24 mouse cellular contexts compared by ENCODE assay signal in genomic region chr16:25181939-25182338, GRCm38 (mm10).
DNase-seq lines count a peak whose midpoint lies in the region; ATAC-seq lines count a peak whose summit lies in the region.
"Had no signal": no experiment of that assay in that cellular context is flagged by ENCODE, and none has a peak within 500 bp of the region (broad histone marks: within the 10 kb centered on the region; RNA-seq: fewer than 3 reads in every experiment).

No protein-coding gene starts in this region.

- H3K27me3 ChIP-seq in forebrain, embryonic 14.5 days (replicated peaks; ENCODE audit: control insufficient read depth, insufficient read depth, low read length) = no peaks in the 10 kb centered on the region
- H3K27me3 ChIP-seq in forebrain, embryonic 11.5 days (ENCODE audit: control insufficient read depth, insufficient read depth, low read length) = no peaks in the 10 kb centered on the region
- no peaks in the 10 kb centered on the region for H3K27me3 ChIP-seq in midbrain, embryonic 10.5 days (ENCODE audit: low read depth, poor library complexity, severe bottlenecking)
- H3K27me3 ChIP-seq: forebrain, embryonic 13.5 days; heart, embryonic 13.5 days; hindbrain, embryonic 13.5 days; limb, embryonic 13.5 days; liver, embryonic 13.5 days; neural tube, embryonic 13.5 days; stomach, embryonic 15.5 days had no signal

- DNase-seq in forebrain, embryonic 14.5 days (ENCODE audit: low spot score) = peak; percentile 41
- DNase-seq in forebrain, embryonic 11.5 days (ENCODE audit: low spot score) = no peak
- DNase-seq in 416B (ENCODE audit: low read depth) = peak; percentile 21
- peak; percentile 9 to 24 for DNase-seq in layer of hippocampus, postnatal 10 days (ENCODE audit: low spot score in 2 of 2)
- no peak for DNase-seq in midbrain, embryonic 10.5 days (ENCODE audit: low spot score)
- DNase-seq in thymus, postnatal 0 days (ENCODE audit: low spot score) = no peak
- DNase-seq: cerebellum, postnatal 36 days; kidney, postnatal 36 days; liver, embryonic 13.5 days; lung, embryonic 14.5 days; midbrain, embryonic 14.5 days; thymus, adult 2 months had no signal

- H3K4me2 ChIP-seq in forebrain, embryonic 14.5 days (ENCODE audit: low read length) = no peak overlapping the region
- no peak overlapping the region for H3K4me2 ChIP-seq in forebrain, embryonic 11.5 days (ENCODE audit: low read depth, low read length, severe bottlenecking)
- H3K4me2 ChIP-seq: forebrain, embryonic 13.5 days; heart, embryonic 13.5 days; hindbrain, embryonic 13.5 days; limb, embryonic 13.5 days; liver, embryonic 13.5 days; lung, embryonic 14.5 days; neural tube, embryonic 13.5 days; stomach, embryonic 15.5 days had no signal

- H3K27ac ChIP-seq in forebrain, embryonic 14.5 days (ENCODE audit: low read depth, low read length) = no peak overlapping the region
- no peak overlapping the region for H3K27ac ChIP-seq in forebrain, embryonic 11.5 days (ENCODE audit: low read depth, low read length)
- no peak overlapping the region for H3K27ac ChIP-seq in midbrain, embryonic 10.5 days (replicated peaks)
- H3K27ac ChIP-seq: embryonic facial prominence, embryonic 10.5 days; forebrain, embryonic 13.5 days; heart, embryonic 13.5 days; hindbrain, embryonic 13.5 days; limb, embryonic 13.5 days; liver, embryonic 13.5 days; macrophage; neural tube, embryonic 13.5 days; stomach, embryonic 15.5 days had no signal

- H3K9me3 ChIP-seq in forebrain, embryonic 14.5 days (replicated peaks; ENCODE audit: control insufficient read depth, low read length) = no peaks in the 10 kb centered on the region
- no peaks in the 10 kb centered on the region for H3K9me3 ChIP-seq in forebrain, embryonic 11.5 days (ENCODE audit: control insufficient read depth, low read length)
- H3K9me3 ChIP-seq in midbrain, embryonic 10.5 days (replicated peaks) = no peaks in the 10 kb centered on the region
- H3K9me3 ChIP-seq: embryonic facial prominence, embryonic 10.5 days; forebrain, embryonic 13.5 days; heart, embryonic 13.5 days; hindbrain, embryonic 13.5 days; limb, embryonic 13.5 days; liver, embryonic 13.5 days; neural tube, embryonic 13.5 days; stomach, embryonic 15.5 days had no signal

- no peaks in the 10 kb centered on the region for H3K4me1 ChIP-seq in forebrain, embryonic 14.5 days (ENCODE audit: control insufficient read depth, insufficient read depth, low read length)
- H3K4me1 ChIP-seq in forebrain, embryonic 11.5 days (replicated peaks; ENCODE audit: control insufficient read depth, insufficient read depth, low read length) = no peaks in the 10 kb centered on the region
- no peaks in the 10 kb centered on the region for H3K4me1 ChIP-seq in midbrain, embryonic 10.5 days
- H3K4me1 ChIP-seq: embryonic facial prominence, embryonic 10.5 days; forebrain, embryonic 13.5 days; heart, embryonic 13.5 days; hindbrain, embryonic 13.5 days; limb, embryonic 13.5 days; liver, embryonic 13.5 days; neural tube, embryonic 13.5 days; stomach, embryonic 15.5 days had no signal

- WGBS in forebrain, embryonic 14.5 days = 88% methylated on average over 6 of the region's 6 CpGs
- 93% methylated on average over 6 of the region's 6 CpGs for WGBS in forebrain, embryonic 11.5 days
- WGBS in midbrain, embryonic 10.5 days = 94% methylated on average over 6 of the region's 6 CpGs

- H3K4me3 ChIP-seq in forebrain, embryonic 14.5 days (ENCODE audit: low read depth, low read length) = no peak overlapping the region
- H3K4me3 ChIP-seq in forebrain, embryonic 11.5 days (ENCODE audit: low read depth, low read length) = no peak overlapping the region
- H3K4me3 ChIP-seq in midbrain, embryonic 10.5 days = no peak overlapping the region
- H3K4me3 ChIP-seq: embryonic facial prominence, embryonic 10.5 days; forebrain, embryonic 13.5 days; heart, embryonic 13.5 days; hindbrain, embryonic 13.5 days; limb, embryonic 13.5 days; liver, embryonic 13.5 days; neural tube, embryonic 13.5 days; stomach, embryonic 15.5 days had no signal

- H3K36me3 ChIP-seq in forebrain, embryonic 14.5 days (ENCODE audit: control insufficient read depth, insufficient read depth, low read length) = no peaks in the 10 kb centered on the region
- no peaks in the 10 kb centered on the region for H3K36me3 ChIP-seq in forebrain, embryonic 11.5 days (ENCODE audit: control insufficient read depth, insufficient read depth, low read length)
- no peaks in the 10 kb centered on the region for H3K36me3 ChIP-seq in midbrain, embryonic 10.5 days
- H3K36me3 ChIP-seq: embryonic facial prominence, embryonic 10.5 days; heart, embryonic 13.5 days; hindbrain, embryonic 13.5 days; limb, embryonic 13.5 days; liver, embryonic 13.5 days; neural tube, embryonic 13.5 days; stomach, embryonic 15.5 days had no signal

- ATAC-seq in forebrain, embryonic 14.5 days = no peak
- ATAC-seq in forebrain, embryonic 11.5 days (replicated peaks; ENCODE audit: low FRiP score) = no peak
- ATAC-seq in granulocyte monocyte progenitor cell, adult 5-6 weeks (replicated peaks; ENCODE audit: poor library complexity, severe bottlenecking) = peak; percentile 81
- ATAC-seq in megakaryocyte-erythroid progenitor cell, adult 5-6 weeks (replicated peaks; ENCODE audit: low FRiP score, low TSS enrichment, poor library complexity, severe bottlenecking) = no peak
- ATAC-seq: CD4-positive, CD25-positive, alpha-beta regulatory T cell, adult 4 months; forebrain, embryonic 13.5 days; inflammation-experienced regulatory T-cells, adult 6 months had no signal

- no peak overlapping the region for H3K9ac ChIP-seq in forebrain, embryonic 14.5 days (ENCODE audit: low read length)
- H3K9ac ChIP-seq in forebrain, embryonic 11.5 days (ENCODE audit: low read length) = no peak overlapping the region
- H3K9ac ChIP-seq: forebrain, embryonic 13.5 days; heart, embryonic 13.5 days; hindbrain, embryonic 13.5 days; limb, embryonic 13.5 days; liver, embryonic 13.5 days; lung, embryonic 14.5 days; neural tube, embryonic 13.5 days; stomach, embryonic 15.5 days had no signal

Comparison
In these comparisons a context has a peak if more than half of its experiments do, and no peak if none do; other contexts are left out.
1. DNase-seq: peak in forebrain, embryonic 14.5 days (single experiment), 416B (single experiment) and layer of hippocampus, postnatal 10 days (2 of 2); none in forebrain, embryonic 11.5 days (single experiment), midbrain, embryonic 10.5 days (single experiment) and thymus, postnatal 0 days (single experiment).